Mouse (Mus musculus) ovary, postnatal 36 days (tissue): ENCODE data around the gene Dusp23.
A peak's percentile ranks its signal among the peaks of the same experiment; 100 is the strongest.

Experiments
- DNase-seq: peaks from one replicate; pipeline ENCODE4 v3.0.0; 2022; ENCODE audit warnings: low spot score, mixed read lengths

The Dusp23 gene

GRCm38 (mm10) chr1:172632451-172633326 is at the start of gene Dusp23:
TSS of gene Dusp23 (minus strand) at chr1:172632962.
- peak; percentile 96 for DNase-seq

- DNase-seq = no peak
Observed at GRCm38 (mm10) chr1:172680742-172681141, 48.0 kb upstream of the Dusp23 start.

- DNase-seq = no peak
Observed at GRCm38 (mm10) chr1:172670716-172671115, 38.0 kb upstream of the Dusp23 start.

- DNase-seq = no peak
Observed at GRCm38 (mm10) chr1:172667597-172667996, 34.8 kb upstream of the Dusp23 start.

GRCm38 (mm10) chr1:172665457-172665856 is 32.7 kb upstream of the Dusp23 start:
- no peak for DNase-seq

GRCm38 (mm10) chr1:172659688-172660087 is 26.9 kb upstream of the Dusp23 start:
- no peak for DNase-seq

- DNase-seq = no peak
Observed at GRCm38 (mm10) chr1:172657266-172657665, 24.5 kb upstream of the Dusp23 start.

GRCm38 (mm10) chr1:172653900-172654299 is 21.1 kb upstream of the Dusp23 start:
- DNase-seq = no peak

- DNase-seq = no peak
Observed at GRCm38 (mm10) chr1:172652040-172652662, 19.4 kb upstream of the Dusp23 start.

- no peak for DNase-seq
Observed at GRCm38 (mm10) chr1:172651288-172651987, 18.7 kb upstream of the Dusp23 start.

GRCm38 (mm10) chr1:172650519-172651287 is 17.9 kb upstream of the Dusp23 start:
- DNase-seq = no peak

- no peak for DNase-seq
Observed at GRCm38 (mm10) chr1:172649396-172649795, 16.6 kb upstream of the Dusp23 start.

- no peak for DNase-seq
Observed at GRCm38 (mm10) chr1:172647236-172647635, 14.5 kb upstream of the Dusp23 start.

- DNase-seq = no peak
Observed at GRCm38 (mm10) chr1:172638781-172639180, 6.0 kb upstream of the Dusp23 start.

GRCm38 (mm10) chr1:172637801-172638200 is 5.0 kb upstream of the Dusp23 start:
- no peak for DNase-seq

- no peak for DNase-seq
Observed at GRCm38 (mm10) chr1:172636266-172636665, 3.5 kb upstream of the Dusp23 start.

- no peak for DNase-seq
Observed at GRCm38 (mm10) chr1:172635258-172635657, 2.5 kb upstream of the Dusp23 start.

GRCm38 (mm10) chr1:172634136-172634535 is 1.4 kb upstream of the Dusp23 start:
- no peak for DNase-seq

- DNase-seq = no peak
Observed at GRCm38 (mm10) chr1:172631721-172632120, 1.0 kb downstream of the Dusp23 start.

GRCm38 (mm10) chr1:172629831-172630230 is 2.9 kb downstream of the Dusp23 start:
- DNase-seq = no peak

- DNase-seq = no peak
Observed at GRCm38 (mm10) chr1:172626306-172626705, 6.5 kb downstream of the Dusp23 start.

- no peak for DNase-seq
Observed at GRCm38 (mm10) chr1:172624081-172624480, 8.7 kb downstream of the Dusp23 start.
